Mouse (Mus musculus): ENCODE measurements at regions not wholly inside any gene's neighbourhood (a gene's known extent, or its start where the extent isn't known, plus 50 kb on each side); places are given as distances from the start of the nearest gene placed in this dataset.
A peak's percentile ranks its signal among the peaks of the same experiment; 100 is the strongest.

DNA sequence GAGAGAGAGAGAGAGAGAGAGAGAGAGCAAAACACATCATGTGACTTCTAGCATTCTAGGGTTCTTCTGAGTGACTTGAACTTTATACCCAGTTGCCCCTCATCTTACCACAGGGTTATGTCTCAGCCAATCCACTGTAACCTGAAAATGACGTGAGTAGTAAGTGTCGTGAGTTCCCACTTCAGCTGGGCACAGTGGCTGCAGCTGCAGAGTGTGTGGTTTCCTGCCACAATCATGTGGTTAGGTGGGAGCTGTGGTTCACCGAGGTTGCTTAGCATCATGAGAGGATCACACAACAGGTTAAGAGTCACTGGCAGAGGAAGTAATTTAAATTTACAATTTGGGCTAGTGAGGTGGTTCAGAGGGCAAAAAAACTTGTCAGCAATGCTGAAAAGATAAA, 253.1 kb upstream of the Xylt1 start:
- DNase-seq = no peak

DNA sequence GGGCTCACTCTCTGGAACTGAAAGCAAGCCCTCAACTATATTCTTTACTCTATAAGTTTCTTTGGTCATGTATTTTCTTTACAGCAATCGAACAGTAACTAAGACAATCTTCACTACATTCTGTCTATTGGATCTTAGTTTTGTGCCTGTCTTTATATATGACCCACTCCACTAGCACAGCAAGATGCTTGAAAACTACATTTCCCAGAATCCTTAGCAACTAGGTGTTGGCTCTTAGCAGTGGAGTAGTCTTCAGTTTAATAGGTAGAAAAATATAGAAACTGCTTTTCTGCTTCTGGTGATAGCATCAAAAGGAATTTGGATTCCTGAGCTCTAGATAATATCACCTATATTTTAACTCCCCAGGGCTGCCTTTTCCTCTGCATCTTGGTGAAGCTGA, 245.9 kb upstream of the Xylt1 start:
- DNase-seq = no peak

DNA sequence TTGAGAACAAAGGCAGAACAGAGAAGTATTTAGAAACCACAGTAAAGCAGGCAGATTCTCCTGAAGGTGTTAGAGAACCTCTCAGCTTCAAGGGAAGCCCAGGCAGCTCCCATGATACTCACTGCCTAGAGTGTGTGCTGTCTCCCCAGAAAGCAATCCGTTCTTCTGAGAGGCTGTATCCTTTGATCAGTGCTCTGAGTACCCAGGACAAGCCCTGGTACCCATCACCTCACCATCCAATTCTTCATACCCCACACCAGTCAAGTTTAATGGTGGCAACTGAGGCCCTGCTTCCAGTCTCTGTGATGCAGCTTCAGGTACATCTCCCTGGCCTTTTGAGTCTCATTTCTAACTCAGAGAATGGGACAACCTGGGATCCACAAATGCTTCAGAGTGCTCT, 242.1 kb upstream of the Xylt1 start:
- no peak for DNase-seq

DNA sequence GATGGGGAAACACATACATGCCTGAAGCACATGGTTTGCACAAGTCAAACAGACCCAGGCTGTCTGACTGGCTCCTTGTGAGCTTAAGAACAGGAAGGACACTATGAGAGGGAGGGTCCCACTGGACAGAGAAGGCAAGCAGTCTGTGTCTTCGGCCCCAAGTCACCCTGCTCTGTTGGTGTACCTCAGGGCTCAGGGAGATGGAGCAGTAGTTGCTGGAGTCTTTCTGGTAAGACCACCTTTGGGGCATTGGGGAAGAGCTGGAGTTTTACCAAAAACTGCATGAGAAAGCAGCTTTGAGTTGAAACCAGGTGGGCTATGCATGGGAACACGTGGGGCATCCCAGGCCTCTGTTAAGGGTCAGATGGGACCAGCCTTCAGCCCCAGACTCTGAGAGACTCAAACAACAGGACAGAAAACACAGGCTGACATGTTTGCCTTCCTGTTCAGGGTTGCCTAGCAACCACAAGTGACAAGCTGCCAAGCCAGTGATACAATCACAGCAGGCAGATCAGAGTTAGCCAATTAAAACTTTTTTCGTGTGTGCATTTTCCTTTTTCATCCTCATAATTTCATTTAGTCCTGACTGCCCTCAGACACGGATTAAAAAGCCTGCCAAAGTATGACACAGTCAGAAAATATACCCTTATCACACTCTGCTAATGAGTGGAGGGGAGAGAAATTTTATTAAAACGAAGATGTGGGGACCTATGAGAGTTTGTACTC, 241.4 kb upstream of the Xylt1 start:
- peak; percentile 61 for DNase-seq

DNA sequence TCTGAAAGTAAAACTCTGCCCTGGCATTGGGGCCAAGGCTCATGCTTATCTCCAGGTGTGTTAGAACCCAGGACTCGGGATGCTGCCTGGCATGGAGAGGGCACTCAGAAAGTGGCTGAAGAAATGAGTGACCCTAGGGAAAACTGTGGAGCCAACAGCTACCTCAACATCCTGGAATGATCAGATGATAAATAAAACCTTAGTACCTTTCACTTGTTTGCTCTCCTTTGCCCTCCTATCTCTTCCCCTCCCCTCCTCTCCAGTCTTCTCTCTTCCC, 240.9 kb upstream of the Xylt1 start:
- DNase-seq = no peak

DNA sequence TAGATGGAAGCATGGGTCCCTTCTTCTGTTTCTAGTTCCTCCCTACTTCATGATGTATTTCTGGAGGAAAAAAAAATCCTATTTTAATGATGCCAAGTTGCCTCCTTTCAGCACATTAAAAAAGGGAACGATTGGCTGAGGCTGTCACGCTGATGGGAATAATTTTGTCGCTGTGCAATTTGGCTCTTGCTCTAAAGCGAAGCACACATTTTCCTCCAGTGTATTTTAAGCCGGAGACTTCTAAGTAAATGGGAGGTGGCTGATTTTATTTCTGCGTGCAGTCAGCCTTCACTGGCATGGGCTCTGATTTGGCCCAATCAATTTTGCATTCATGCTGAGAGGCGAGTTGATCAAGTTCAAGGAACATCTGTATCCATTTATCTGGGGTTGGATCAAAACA, 234.0 kb upstream of the Xylt1 start:
- DNase-seq = no peak

DNA sequence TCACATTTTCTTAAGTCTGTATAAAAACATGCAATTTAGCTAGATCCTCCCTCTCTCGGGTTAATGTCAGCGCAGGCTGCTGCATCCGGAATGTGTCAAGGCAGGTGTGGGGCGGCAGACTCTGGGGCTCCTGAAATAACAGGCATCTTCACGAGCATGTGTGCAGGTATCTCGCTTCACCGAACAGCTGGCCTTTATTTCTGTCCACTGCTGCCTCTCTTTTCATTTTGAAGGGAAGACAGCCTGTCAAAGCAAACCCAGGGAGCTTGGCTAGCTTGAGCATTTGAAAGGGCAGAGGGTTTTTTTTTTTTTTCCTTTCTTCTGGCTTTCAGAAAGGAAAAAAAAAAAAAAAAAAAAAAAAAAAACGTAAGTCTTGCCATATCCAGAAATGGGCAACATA, 230.4 kb upstream of the Xylt1 start:
- DNase-seq = no peak

DNA sequence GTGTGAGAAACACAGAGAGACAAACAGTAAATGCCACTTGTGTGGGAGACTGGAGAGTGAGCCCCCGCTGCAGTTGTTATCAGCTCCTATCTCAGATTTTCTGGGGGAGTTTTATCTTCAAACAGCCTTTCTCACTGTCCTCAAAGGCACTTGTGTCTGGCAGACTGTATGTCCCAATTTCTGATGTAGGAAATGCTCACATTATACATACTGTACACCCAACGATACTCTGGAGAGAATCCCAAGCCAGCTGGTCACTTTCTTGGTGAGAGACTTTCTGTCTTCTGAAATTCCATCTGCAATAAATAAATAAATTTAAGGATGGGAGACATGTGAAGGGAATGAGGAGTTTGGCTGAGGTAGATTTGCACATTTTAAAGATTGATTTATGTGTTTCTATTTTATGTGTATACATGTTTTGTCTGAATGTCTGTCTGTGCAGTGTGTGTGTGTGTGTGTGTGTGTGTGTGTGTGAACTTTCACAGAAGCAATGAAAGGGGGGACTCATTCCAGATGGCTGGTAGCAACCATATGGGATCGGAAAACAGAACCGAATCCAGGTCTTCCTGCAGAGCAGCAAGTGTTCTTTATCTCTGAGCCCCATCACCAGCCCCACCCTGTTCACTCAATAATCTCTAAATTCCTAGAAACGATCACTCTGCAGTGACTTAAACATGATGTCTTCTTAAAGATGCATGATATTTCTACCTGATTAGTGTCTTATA, 226.8 kb upstream of the Xylt1 start:
- DNase-seq = no peak

DNA sequence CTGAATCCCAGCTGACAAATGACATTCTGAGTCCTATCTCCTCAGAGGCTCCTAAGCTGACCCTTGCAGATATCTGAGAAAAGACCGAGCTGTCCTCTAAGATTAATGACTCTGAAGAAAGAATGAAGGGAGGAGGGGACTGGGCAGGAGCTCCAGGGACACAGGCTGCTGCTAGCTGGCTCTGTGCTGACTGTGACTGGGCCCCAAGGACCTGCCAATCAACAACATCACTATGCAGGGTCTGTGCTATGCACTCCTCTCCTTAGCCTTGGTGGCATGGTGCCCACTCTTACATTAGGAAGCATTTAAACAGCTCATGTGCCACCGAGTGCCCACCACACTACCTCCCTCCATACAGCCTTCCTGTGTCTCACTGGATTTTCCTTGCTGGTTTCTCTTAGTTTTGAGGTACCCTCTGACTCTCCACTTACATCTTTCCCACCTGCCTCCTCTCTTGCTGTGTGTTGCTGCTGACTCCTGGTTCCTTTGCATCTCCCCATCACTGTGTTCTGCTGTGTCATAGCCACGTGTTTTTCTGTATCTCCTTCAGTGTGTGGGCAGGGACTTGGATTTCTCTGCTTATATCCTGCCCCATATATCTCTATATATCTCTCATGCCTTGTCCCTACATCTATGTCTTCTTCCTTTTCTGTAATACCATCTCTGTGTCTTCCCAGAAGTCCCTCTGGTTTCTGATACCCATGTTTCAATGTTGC, 219.4 kb upstream of the Xylt1 start:
- no peak for DNase-seq

DNA sequence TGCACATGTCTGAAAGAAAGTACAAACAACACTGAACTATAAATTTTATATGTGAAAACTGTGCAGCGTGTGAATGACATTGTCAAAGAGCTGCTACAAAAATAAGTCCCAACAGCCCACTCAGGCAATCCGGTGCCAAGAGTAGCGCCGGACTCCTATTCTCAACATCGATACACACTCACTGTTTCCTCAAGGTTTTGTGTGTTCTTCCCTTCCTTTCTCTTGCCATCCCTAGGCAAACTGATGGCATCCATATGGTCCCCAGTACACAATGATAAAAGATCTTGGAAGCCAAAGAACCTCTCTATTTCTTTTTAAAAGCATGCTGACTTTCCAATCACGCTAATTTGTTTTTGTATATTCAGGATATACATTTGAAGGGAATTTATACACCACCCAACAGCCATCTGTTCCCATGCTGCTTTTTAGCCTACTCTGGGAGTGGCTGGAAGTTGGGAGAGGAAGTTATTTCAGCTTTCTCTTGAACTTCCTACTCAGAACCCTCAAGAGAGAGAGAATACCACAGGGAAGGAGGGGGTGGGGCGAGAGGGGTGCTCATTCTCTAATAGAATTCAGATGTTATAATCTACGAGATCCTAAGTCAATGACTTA, 205.9 kb upstream of the Xylt1 start:
- DNase-seq = no peak

DNA sequence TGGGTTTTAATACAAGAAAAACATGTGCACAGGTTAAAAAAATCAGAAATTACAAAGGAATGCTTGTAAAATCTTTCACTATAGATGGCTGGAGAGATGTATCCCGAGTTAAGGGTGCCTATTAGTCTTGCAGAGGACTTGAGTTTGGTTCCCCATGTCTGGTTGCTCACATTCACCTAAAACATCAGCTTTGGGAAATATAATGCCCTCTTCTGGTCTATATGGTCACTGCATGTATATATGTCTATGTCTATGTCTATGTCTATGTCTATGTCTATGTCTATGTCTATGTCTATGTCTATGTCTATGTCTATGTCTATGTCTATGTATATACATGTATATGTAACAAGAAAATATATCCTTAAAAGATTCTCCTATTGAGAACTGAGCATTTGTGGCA, 196.8 kb upstream of the Xylt1 start:
- DNase-seq = no peak

DNA sequence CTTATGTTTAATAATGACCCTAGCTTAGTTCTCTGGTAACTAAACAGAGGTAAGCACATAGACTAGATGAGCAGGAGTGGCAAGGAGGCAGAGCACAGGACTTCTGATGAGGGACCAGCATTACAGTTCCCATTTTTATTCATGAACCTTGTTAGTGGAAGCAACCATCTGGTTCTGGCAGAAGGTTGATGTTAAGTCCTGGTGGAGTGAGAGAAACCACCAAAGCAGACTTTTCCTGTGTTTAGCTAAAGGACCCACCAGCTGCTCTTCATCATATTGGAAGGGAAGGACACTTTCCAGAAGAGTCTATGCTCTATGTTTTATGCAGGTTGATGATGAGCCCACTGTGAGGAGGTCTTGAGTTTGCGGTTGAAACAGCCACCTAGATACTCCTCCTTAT, 194.9 kb upstream of the Xylt1 start:
- no peak for DNase-seq

DNA sequence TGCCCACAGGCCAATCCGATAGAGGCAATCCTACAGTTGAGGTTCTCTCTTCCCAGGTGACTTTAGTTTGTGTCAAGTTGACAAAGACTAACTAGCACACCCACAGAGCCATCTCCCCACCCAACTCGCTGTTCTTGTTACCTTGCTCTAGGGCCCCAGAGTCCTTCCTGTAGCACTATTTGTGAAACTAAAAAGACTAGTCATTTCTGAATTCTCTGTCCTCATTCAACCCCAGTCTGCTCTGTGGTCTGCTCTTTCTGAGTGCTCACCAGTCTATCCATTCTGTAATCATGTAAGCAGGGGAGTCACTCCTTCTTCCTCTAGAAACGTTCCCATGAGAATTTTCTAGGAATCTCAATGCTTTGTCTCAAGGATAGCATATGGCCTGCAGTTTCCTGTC, 184.2 kb upstream of the Xylt1 start:
- no peak for DNase-seq

DNA sequence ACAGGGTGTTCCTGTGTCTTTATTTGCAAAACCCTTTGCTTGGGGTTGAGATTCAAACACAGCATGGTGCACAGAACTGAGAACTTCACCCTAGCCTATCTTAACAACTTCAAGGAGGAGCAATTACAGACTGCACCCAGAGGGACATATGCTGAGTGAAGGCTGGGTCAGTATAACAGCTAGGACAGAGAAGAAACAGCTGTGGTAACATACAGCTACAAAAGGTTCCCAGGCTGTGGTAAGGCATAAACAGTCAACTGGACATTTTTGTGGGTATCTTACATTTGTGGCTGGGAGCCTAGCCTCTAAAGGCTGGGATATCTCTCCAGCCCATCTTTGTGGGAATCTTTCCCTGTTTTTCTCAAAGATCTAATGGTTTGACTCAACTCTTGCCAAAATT, 154.5 kb upstream of the Xylt1 start:
- no peak for DNase-seq

DNA sequence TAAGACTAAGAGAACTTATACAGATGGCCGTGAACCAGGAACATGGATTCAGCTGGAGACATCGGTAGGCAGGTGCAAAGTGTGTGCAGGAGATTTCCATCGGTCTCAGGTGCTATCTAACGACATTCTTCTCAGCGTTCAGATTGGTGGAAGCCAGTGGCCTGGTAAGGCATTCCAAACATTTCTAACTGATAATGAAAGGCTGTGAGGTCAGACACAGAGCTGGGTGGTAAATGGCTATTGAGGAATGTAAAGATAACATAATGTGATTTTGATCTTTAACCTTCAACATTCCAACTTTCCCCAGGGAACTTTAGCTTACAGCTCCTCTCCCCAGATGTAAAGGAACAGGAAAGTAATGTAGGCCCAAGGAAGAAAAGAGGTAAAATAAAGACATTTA, 151.2 kb upstream of the Xylt1 start:
- DNase-seq = no peak

DNA sequence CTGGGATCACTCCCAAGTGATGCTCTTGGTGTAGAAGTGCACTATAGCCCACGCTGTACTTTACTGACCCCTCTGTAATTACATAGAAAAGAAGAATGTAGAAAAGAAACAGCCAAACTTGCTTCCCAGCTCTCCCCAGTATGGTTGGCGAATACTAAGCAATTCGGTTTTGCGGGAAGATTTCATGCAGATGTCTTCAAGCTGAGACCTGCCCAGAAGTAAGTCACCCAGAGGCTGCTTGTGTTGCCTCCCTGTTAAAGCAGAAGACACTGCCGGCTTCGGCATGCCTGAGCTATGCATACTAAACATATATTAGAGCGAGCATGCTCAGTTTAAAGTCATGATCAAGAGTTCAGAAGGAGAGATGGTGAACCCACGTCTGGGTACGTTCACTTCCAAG, 124.0 kb upstream of the Xylt1 start:
- DNase-seq = no peak

DNA sequence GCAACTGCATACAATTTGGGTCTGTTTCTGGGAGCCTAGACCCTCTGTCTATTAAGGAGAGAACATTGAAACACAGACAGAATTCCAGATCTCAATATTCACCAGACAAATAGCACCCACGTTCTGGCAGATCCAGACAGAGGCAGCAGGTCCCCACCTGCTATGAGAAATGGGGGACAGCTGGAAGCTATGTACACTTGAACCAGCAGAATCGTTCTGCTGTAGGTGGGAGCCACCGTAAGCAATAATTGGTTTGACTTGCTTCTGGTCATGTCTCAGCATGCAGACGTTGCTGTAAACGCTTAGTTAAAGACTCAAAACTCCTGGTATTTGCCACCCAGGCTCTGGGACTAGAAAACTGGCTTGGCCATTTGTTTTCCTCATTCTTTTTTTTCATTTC, 122.2 kb upstream of the Xylt1 start:
- DNase-seq = no peak

DNA sequence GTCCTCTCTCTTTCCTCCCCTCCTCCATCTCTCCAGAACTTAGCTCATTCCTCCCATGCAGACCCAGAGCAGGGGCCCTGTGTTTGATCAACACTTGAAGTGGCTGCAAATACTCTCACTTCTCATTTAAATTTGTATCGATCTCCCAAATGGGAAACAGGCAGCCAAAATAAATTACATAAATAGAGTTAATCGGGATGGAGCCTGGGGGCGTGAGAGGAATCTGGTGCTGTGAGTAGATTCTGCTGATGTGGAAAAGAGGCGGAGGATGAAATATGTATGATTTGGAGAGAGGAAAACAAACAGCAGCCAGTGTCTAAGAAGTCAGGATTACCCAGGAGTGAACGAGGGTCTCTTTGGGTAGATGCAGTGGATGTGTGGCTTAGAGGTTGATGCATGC, 121.6 kb upstream of the Xylt1 start:
- no peak for DNase-seq

DNA sequence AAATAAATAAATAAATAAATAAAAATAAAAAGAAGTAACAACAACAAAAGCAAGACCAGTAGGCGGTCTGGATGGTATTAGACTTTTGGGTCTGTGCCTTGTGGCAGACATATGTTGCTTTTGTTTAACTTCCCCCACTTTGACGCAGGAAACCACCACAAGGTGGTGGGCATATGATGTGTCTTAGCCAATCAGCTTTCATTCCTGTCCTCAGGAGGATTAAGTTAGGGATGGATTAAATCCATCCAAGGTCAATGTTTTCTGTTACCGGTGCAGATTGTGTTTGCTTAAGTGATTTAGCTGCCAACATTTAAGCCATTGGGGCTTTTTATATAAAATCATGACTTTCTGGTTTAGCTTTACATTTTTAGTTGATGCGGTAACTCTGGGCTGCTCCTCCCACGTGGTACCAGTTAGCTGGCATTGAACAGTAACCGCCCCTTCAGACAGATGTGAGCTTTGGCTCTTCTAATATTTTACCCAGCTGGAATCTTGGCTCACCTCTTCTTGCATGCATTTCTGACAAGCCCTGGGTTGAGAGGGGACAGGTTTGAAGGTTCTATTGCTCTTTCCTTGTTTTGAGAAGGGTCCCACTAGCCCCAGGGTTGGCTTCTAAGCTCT, 121.0 kb upstream of the Xylt1 start:
- no peak for DNase-seq

DNA sequence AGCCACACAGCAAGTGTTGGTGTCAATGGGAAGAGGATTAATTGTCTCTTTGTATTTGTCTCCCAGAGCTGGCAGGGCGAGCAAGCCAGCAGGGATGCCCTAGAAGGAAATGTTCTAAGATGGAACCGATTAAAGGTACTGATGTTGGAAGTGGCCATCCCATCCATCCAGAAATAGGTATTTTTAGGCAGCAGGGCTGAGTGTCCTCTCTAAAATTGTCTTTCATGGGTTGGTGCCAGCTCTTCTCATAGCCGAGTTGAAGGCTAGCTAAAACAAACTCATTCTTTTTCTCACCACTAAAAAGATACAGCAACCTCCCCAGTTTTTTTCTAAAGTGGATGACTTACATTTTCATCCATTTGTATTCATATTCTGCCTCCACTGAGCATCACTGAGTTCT, 120.2 kb upstream of the Xylt1 start:
- DNase-seq = no peak

DNA sequence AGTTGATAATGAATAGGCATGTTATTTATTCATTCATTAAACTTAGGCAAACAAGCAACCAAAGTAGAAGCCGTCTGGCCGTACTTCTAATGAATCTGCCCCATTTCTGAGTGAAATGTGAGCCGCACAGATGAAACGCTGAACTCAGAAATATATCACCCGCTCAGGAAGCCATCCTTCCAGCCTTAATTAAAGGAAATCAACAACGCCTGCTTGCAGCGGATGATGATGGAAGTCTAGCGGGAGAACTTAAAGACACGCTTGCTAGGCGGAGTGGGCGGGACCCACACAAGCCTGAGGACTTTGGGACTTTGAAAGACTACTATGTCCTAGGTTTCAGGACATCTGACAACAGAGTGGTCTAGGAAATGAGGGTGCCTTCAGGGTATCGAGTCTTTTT, 117.7 kb upstream of the Xylt1 start:
- DNase-seq = no peak

DNA sequence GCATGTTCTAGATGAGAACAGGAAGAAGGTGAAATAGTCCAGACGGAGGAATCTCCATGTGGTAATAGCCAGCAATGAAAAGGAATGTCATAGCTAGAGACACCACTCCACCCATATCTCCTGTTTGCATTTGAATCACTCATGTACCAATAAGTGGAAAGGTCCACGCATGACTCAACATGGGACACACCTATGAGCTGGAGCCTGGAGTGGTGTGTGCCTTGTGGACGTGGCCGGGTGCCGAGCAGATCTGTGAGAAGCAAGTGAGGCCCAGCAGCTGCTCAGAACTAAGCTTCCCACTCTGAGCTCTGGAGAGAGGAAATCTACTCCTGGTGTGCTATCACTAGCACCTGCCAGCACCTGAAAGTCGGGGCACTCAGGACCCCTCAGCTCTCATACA, 116.4 kb upstream of the Xylt1 start:
- no peak for DNase-seq

DNA sequence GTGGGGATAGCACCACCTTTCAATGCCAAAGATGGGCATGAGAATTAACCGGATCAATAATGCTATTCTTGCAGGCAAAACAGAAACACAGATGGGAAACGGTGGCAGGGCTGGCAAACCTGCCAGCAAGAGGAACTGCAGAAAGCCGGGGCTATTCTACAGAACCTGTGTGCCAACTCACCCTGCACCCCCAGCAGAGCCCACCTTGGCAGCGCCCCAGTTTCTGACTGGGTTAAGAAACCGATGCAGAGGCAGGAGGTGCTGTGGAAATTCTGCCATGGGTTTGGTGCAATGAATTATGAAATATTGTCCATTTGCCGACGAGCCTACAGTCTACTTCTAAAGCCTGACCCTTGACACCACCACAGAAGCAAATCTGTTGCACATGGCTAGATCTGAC, 112.7 kb upstream of the Xylt1 start:
- DNase-seq = no peak
